Mouse (Mus musculus) stomach, postnatal 0 days (tissue): ENCODE results near the gene Casp1.

ENCODE experiments used
- CTCF ChIP-seq: IDR thresholded peaks from 2 replicates; pipeline ENCODE4 v1.5.1; 2016; ENCODE audit warnings: antibody characterized with exemption, low read depth, mild to moderate bottlenecking, moderate library complexity
- EP300 ChIP-seq: optimal IDR thresholded peaks from 2 replicates; pipeline ENCODE3; 2016; ENCODE audit warnings: antibody characterized with exemption

DNA sequence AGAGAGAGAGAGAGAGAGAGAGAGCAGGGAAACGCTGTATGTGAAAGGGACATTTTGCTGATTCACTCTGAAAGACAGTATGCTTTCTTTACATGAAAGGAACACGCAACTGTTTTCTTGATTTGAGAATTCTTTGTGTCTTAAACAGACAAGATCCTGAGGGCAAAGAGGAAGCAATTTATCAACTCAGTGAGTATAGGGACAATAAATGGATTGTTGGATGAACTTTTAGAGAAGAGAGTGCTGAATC is 740 bp downstream of the Casp1 start:
- TF ChIP-seq EP300 (no peak), CTCF (no peak)
